Mouse (Mus musculus): Measurements from ENCODE around the gene Kmt2e.
A peak's percentile ranks its signal among the peaks of the same experiment; 100 is the strongest.
"Not testable (repeated sequence)": the region's sequence is repeated elsewhere in the genome, so short reads cannot be mapped to it uniquely, and the experiment has no call there.

The Kmt2e gene

GRCm38 (mm10) chr5:23431948-23432707 is 2.1 kb upstream of the Kmt2e start:
- DNase-seq (ENCODE audit: extremely low read depth, low read depth, low spot score): no peak

DNA sequence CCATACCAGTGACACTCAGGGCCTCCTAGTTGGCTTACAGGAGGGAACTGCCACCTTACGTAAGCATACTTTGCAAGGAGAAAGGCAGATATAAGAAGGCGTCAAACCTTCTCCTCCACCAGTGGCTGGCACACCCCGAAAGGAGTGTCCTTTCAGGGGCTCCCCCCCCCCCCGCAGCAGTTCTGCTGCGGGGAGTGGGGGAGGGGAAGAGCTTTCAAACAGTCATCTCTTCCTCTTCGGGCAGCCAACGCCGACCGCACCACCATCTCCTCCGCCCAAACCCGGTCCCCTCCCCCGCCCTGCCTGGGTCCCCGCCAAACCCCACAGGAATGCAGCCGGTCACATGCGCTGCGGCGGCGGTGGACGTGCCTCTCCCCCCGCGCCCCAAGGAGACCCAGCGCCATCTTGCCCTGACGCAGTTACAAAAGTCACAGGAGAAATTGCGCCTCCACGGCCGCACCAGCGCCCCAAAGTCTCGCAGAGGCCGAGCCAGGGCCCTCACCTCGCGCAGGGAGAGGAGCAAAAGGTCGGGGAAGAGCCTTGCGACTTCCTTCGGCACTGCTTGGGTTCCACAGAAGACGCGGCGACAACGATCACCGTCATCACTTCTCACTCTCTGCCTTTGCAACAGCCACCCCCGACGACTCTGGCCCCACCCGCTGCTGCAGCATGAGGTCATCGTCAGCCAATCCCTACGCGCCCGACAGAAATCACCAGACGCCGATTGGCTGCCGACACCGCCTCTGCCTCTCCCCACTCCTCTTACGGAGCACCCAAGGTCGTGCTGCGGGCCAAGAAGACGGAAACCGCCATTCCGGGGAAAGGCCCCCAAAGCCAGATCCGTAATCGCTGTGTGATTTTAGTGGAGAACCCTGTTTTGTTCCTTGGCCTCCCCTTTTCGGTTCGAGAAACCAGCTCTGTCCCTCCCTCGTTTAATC is 1.3 kb upstream of the Kmt2e start:
- DNase-seq (ENCODE audit: extremely low read depth, low read depth, low spot score): peak; percentile 73

DNA sequence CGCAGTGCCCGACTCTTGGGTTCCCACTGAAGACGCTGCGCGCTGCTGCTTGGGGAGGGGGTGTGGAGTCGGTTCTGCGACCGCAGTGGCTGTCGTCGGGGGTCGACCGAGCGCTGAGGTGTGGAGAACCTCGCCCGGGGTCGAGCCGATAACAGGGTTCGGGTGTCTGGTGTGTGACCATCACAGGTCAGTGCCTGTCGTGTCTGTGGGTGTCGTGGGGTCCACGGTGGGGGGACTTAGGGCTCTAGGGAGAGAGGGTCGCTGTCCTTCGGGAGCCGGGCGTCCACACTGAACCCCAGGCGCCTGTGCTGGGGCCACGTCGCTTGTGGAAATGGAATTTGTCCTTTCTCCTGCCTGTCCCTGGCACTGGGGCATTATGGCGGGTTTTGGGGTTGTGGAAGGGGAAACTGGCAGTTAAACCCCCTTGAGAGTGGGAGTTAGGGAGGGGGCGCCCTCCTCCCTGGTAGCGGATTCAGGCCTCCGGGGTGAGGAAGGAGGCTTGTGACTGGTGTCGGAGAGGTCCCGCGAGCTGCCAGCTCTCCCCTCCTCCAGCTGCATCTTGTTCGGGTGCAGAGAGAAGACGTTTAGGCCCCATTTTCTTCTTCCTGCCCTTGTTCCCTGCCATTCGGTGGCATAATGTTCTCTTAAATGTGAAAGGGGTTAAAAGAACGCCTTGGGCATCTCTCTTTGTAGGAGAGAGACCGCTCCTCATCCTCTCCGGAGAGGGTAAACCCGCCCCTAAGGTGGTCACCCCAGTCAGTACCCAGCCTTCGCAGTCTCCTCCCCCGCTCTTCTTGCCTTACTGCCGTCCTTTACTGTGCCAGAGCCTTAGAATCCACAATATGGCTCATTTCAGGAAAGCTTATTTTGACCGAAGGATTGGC is 599 bp downstream of the Kmt2e start:
- no peak for DNase-seq (ENCODE audit: extremely low read depth, low read depth, low spot score)

DNA sequence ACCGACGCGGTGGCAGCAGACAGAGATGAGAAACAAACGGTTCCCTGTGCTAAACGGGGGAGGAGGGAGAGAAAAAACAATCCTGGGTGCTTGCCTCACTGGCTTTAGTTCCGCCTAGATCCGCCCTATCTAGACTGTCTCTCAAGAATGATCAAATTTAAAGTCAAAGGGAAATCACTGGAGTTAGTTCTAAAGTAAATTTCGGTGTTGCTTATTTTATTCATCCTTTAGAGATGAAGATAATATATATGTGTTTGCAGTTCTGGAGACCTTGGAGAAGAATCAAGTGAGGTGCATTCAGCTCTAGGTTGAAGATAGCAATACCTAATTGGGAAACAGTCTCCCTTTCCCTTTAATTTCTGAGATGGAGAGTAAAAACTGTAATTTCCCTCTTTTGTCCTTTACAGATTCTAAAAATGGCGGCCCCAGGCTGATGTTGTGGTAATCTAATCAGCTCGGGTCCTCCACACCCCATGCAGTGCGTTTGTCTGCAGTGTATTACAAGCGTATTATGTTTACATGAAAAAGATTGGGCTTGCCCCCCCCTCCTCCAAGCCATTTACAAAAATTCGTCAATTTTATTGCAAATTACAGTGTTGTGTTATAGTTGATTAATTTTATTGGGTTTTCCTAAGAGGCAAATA is 1.4 kb downstream of the Kmt2e start:
- no peak for DNase-seq (ENCODE audit: extremely low read depth, low read depth, low spot score)

DNA sequence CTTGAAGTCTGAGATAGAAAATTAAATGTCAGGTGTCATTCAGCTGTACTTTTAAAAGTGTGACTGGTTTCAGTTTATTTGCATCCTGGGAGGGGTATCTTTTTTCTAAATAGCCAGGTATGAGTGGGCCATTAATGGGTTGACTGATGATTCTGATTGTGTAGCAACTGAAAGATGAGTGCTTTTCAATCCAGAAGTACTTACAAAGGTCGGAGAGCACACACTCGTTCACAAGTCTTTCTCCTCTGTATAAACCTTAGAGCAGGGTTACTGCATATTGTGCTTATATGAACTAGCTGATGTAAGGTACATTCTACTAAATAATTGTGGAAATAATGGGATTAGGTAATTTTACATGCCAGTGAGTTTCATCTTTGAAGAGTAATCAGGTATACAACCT is 2.5 kb downstream of the Kmt2e start:
- no peak for DNase-seq (ENCODE audit: extremely low read depth, low read depth, low spot score)

DNA sequence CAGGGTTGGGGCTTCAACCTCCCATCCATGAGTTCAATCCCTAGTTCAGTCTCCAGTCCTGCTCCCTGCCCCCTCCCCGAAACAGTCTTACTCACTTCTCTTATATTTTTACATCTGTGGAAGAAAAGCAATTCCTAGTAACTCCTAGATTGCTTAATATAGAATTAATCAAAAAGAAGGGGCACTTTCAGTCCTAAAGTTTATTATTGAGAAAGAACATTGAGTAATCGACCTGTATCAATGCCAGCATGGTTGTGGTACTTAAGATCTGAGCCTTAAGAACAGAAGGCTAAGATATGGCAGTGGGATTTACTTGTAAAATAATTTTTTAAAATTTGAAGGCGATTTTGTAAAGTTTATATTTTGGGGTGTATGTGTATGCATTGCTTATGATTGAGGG is 5.6 kb downstream of the Kmt2e start:
- peak; percentile 79 for DNase-seq (ENCODE audit: extremely low read depth, low read depth, low spot score)

GRCm38 (mm10) chr5:23440572-23440971 is 6.3 kb downstream of the Kmt2e start:
- no peak for DNase-seq (ENCODE audit: extremely low read depth, low read depth, low spot score)

GRCm38 (mm10) chr5:23441916-23442315 is 7.7 kb downstream of the Kmt2e start:
- DNase-seq (ENCODE audit: extremely low read depth, low read depth, low spot score): no peak

DNA sequence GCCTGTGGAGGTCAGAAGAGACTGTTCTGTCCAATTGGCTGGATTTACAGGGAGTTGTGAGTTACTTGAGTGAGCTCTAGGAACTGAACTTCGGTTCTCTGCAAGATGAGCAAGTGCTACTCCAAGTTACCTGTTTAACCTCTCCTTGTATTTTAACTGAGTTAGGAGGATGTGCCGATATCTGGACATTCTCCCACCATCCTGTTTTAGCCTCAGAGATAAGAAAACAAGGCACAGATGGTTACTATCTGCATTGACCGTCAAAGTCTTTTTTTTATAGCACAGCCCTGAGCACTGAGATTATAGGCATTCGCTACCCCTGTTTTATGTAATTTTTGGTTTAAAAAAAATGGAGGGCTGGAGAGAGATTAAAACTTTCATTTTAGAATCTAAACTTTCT is 10.2 kb downstream of the Kmt2e start:
- DNase-seq (ENCODE audit: extremely low read depth, low read depth, low spot score): no peak

DNA sequence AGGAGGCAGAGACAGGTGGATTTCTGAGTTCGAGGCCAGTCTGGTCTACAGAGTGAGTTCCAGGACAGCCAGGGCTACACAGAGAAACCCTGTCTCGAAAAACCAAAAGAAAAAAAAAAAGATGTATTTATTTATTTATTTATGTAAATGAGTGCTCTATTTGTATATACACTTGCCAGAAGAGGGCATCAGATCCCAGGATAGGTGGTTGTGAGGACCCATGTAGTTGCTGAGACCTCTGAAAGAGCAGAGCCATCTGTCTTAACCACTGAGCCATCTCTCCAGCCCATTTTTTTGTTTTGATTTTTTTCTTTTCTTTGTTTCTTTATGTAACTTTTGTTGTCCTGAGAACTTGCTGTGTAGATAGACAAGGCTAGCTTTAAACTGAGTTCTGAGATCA is 19.3 kb downstream of the Kmt2e start:
- DNase-seq (ENCODE audit: extremely low read depth, low read depth, low spot score): not testable (repeated sequence)

GRCm38 (mm10) chr5:23461688-23462087 is 27.4 kb downstream of the Kmt2e start:
- DNase-seq (ENCODE audit: extremely low read depth, low read depth, low spot score): no peak

- DNase-seq (ENCODE audit: extremely low read depth, low read depth, low spot score): no peak
These were observed 30.0 kb downstream of the Kmt2e start for GRCm38 (mm10) chr5:23464247-23464646.

DNA sequence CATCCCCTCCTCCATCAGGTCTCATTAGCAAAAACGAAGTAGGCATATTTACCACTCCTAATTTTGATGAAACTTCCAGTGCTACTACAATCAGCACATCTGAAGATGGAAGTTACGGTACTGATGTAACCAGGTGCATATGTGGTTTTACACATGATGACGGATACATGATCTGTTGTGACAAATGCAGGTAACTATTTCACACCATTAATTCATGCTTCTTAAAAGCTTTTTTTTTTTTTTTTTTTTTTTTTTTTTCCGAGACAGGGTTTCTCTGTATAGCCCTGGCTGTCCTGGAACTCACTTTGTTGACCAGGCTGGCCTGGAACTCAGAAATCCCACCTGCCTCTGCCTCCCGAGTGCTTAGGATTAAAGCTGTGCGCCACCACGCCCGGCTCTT is 30.5 kb downstream of the Kmt2e start:
- no peak for DNase-seq (ENCODE audit: extremely low read depth, low read depth, low spot score)

DNA sequence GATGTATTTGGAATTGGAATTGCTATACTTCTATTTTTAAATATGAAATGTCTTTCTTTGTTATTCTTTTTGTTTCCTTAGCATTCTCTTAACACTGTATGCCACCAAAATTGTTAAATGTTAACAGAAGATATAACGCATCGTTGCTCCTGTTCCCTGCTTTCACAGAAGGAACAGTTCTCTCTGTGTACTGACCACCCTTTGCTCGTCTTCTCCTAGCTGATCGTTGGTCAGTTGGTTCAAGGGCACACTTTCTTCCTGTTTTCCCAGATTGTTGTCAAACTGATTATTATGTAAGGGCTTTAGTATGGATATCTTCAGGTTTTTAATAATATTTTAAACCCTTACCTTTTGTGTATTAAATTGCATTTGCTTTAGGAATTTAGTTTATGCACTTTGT is 32.3 kb downstream of the Kmt2e start:
- DNase-seq (ENCODE audit: extremely low read depth, low read depth, low spot score): no peak

DNA sequence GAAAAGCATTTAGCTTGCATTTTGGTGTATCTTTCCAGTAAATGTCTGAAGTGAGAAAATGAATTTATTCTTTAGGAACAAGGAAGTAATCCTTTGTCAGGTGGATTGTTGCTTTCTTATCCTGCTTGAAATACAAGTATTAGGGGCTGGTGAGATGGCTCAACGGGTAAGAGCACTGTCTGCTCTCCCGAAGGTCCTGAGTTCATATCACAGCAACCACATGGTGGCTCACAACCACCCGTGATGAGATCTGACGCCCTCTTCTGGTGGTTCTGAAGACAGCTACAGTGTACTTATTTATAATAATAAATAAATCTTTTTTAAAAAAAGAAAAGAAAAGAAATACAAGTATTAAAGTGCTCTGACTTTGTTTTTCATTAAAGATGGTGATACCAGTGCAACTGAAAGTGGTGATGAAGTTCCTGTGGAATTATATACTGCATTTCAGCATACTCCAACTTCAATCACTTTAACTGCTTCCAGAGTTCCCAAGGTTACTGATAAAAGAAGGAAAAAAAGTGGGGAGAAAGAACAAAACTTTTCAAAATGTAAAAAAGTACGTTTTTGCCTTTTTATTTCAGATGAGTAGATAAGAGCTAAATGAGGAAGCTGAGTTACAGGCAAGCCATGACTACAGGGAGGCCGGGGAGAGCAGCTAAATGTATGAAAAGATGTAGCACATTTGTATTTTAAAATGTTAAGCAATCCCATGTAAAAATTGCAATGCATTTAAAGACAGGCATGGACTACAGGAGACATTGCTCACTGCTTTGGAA is 39.0 kb downstream of the Kmt2e start:
- DNase-seq (ENCODE audit: extremely low read depth, low read depth, low spot score): no peak

GRCm38 (mm10) chr5:23483811-23484210 is 49.6 kb downstream of the Kmt2e start:
- DNase-seq (ENCODE audit: extremely low read depth, low read depth, low spot score): no peak

- DNase-seq (ENCODE audit: extremely low read depth, low read depth, low spot score): no peak
These were observed 55.0 kb downstream of the Kmt2e start for GRCm38 (mm10) chr5:23489231-23489630.

DNA sequence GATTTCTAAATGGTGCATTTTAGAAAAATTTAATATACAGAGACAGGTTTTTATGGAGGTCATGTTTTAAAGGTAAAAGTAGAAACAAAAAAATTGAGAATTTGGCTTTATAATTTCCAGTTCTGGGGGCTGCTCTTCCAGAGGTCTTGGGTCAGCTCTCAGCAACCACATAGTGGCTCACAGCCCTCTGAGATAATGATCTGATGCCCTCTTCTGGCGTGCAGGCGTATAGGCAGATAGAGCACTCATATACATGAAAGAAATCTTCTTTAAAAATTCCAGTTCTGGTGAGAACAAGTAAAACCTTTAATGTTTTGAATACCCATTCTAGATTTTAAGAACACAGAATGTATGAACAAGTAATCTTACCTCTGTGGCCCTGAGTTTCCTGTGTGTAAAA is 56.6 kb downstream of the Kmt2e start:
- no peak for DNase-seq (ENCODE audit: extremely low read depth, low read depth, low spot score)

DNA sequence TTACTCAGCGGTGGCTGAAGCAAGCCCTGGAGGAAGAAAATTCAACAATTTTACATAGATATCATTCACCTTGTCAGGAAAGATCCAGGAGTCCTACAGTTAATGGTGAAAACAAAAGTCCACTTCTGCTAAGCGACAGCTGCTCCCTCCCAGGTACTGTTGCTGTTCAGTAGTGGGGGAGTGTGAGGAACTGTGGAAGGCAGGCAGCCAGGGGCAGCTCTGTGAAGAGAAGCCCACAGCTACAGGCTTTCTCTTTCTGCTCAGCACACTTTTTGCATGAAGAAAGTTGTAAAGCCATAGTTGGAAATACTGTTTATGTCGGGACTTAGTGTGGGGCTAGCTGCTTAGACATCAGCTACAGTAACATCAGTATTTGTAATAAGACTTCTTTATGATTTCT is 62.2 kb downstream of the Kmt2e start:
- DNase-seq (ENCODE audit: extremely low read depth, low read depth, low spot score): no peak

DNA sequence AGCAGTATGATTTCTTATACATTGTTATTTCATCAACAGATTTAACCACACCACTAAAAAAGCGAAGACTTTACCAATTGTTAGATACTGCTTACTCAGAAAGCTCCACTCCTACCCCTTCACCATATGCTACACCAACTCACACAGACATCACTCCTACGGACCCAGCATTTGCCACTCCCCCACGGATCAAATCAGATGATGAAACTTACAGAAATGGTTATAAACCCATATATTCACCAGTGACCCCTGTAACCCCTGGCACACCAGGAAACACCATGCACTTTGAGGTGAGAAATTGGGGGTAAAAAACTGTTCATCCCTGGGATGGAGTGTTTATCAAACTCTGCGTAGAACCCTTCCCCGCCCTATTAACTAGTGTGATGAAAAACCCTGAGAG is 62.7 kb downstream of the Kmt2e start:
- DNase-seq (ENCODE audit: extremely low read depth, low read depth, low spot score): no peak
